Mouse (Mus musculus) embryonic facial prominence, embryonic 14.5 days (tissue): ENCODE measurements around the gene Rdh16f2. TPM values are rescaled to one million over a fixed set of nuclear protein-coding genes. Genes with fewer than 3 reads are reported as not detected.
"Not testable (repeated sequence)": the region's sequence is repeated elsewhere in the genome, so short reads cannot be mapped to it uniquely, and the experiment has no call there.

Source experiments
- ATAC-seq: fragments of 200-750 bp; cut with Nextera tagmentation; 2 replicates; pipeline ENCODE4 v1.8.0; 2017; ENCODE audit warnings: low read depth, moderate number of reproducible peaks, moderate TSS enrichment
- DNase-seq: peaks from one replicate; pipeline ENCODE4 v3.0.0-alpha.2; 2015; ENCODE audit warnings: low spot score
- H3K27ac ChIP-seq: fragments of 300-500 bp; sonication (generic); replicated peaks from 2 replicates; pipeline ENCODE4 v1.5.1; 2014; ENCODE audit warnings: low read depth, mild to moderate bottlenecking, low read length, moderate library complexity
- H3K27me3 ChIP-seq: fragments of 300-500 bp; sonication (generic); replicated peaks from 2 replicates; pipeline ENCODE4 v1.6.1; 2014; ENCODE audit warnings: low read length; ENCODE audit not compliant: control insufficient read depth, insufficient read depth
- H3K36me3 ChIP-seq: fragments of 300-500 bp; sonication (generic); 2 replicates; pipeline ENCODE4 v1.6.1; 2014; ENCODE audit warnings: low read length, mixed read lengths; ENCODE audit not compliant: control insufficient read depth, insufficient read depth
- H3K4me1 ChIP-seq: fragments of 300-500 bp; sonication (generic); 2 replicates; pipeline ENCODE4 v1.6.1; 2014; ENCODE audit warnings: antibody characterized with exemption, low read length; ENCODE audit not compliant: control insufficient read depth, insufficient read depth
- H3K4me2 ChIP-seq: fragments of 300-500 bp; sonication (generic); 2 replicates; pipeline ENCODE4 v1.6.1; 2014; ENCODE audit warnings: low read depth, mild to moderate bottlenecking, low read length, moderate library complexity, mixed read lengths
- H3K4me3 ChIP-seq: fragments of 300-500 bp; sonication (generic); 2 replicates; pipeline ENCODE4 v1.5.1; 2014; ENCODE audit warnings: low read depth, mild to moderate bottlenecking, low read length
- H3K9ac ChIP-seq: fragments of 300-500 bp; sonication (generic); 2 replicates; pipeline ENCODE4 v1.6.1; 2014; ENCODE audit warnings: low read depth, mild to moderate bottlenecking, low read length, moderate library complexity, mixed read lengths
- H3K9me3 ChIP-seq: fragments of 300-500 bp; sonication (generic); 2 replicates; pipeline ENCODE4 v1.6.1; 2016; ENCODE audit warnings: low read length; ENCODE audit not compliant: control insufficient read depth
- WGBS: fragments of 180-500 bp; shearing (Covaris S2); extraction: QIAGEN DNeasy Blood & Tissue Kit; methylation state at CpG from one replicate; pipeline ENCODE4 v1.1.7; 2014; 5-methylcytosine and 5-hydroxymethylcytosine counted together
- polyA plus RNA-seq: library from polyadenylated mRNA; unstranded; fragments of >200 nt; fragmentation: Nextera tagmentation; extraction: Ambion mirVana; gene quantifications from 2 replicates; pipeline ENCODE4 v1.2.1, GENCODE M21; 2014

Rdh16f2 gene
- polyA plus RNA-seq, 1 experiment from 2014 or later, result not detected

DNA sequence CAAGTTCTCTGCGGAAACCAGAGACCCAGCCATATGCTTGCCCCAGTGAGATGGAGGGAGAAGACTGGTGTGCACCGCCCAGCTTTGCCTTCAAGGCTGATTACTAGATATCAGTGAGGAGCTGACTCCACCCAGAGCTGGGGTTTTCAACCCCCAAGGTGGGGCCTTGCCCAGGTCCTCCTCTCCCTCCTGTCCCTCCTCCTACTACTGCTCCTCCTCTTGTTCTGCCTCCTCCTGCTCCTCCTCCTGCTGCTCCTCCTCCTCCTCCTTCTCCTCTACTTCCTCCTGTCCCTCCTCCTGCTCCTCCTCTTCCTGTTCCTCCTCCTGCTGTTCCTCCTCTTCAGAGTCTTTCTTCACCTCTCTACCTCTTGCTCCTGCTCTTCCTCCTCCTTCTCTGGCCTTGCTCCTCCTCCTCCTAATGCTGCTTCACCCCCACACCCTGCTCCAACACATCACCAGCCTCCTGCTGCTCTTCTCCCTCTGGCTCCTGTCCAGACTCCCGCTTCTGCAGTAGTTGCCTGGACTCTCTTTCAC, 12.9 kb downstream of the Rdh16f2 start:
- Histone ChIP-seq H3K9me3 (no peaks in the 10 kb centered on the region), H3K4me3 (no peak overlapping the region), H3K36me3 (no peaks in the 10 kb centered on the region), H3K4me1 (no peaks in the 10 kb centered on the region), H3K27ac (no peak overlapping the region), H3K27me3 (no peaks in the 10 kb centered on the region), H3K9ac (no peak overlapping the region), H3K4me2 (no peak overlapping the region)
- DNase-seq, result no peak
- no peak for ATAC-seq
- WGBS, result 74% methylated on average over 3 of the region's 3 CpGs

GRCm38 (mm10) chr10:127881041-127881440, 14.8 kb downstream of the Rdh16f2 start:
- H3K9ac ChIP-seq, result no peak overlapping the region
- H3K4me3 ChIP-seq, result no peak overlapping the region
- H3K4me2 ChIP-seq, result no peak overlapping the region
- ATAC-seq (no peak), DNase-seq (no peak)
- H3K27me3 ChIP-seq, result no peaks in the 10 kb centered on the region
- WGBS, result 79% methylated on average over 4 of the region's 4 CpGs
- H3K9me3 ChIP-seq, result no peaks in the 10 kb centered on the region
- no peak overlapping the region for H3K27ac ChIP-seq
- no peaks in the 10 kb centered on the region for H3K36me3 ChIP-seq
- no peaks in the 10 kb centered on the region for H3K4me1 ChIP-seq

GRCm38 (mm10) chr10:127886551-127886950, 20.3 kb downstream of the Rdh16f2 start:
- Histone ChIP-seq H3K4me2 (no peak overlapping the region), H3K36me3 (no peaks in the 10 kb centered on the region), H3K27me3 (no peaks in the 10 kb centered on the region), H3K27ac (no peak overlapping the region), H3K4me3 (no peak overlapping the region), H3K9me3 (no peaks in the 10 kb centered on the region), H3K4me1 (no peaks in the 10 kb centered on the region), H3K9ac (no peak overlapping the region)
- DNase-seq, result no peak
- ATAC-seq, result no peak
- WGBS, result 78% methylated on average over 1 of the region's 1 CpGs

DNA sequence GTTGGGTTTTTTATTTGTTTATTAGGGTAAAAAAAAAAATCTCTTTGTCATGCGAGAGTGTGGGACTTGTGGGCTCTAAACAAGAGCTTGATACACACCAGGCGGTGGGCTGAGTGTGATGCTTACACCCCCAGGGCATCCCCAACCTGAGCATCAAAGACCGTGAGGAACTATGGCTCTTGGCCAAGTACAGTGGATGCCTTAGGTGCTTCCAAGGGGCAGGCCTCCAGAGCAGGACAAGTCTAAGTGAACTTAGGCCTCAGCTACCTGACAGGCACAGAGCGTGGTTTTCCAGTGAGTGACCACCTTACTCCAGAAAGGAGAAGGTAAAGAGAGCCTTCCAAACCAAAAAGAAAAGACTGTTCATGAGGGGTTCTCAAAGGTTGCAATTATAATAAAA, 20.7 kb downstream of the Rdh16f2 start:
- no peaks in the 10 kb centered on the region for H3K9me3 ChIP-seq
- H3K4me3 ChIP-seq, result no peak overlapping the region
- no peak for DNase-seq
- WGBS, result 67% methylated on average over 4 of the region's 4 CpGs
- H3K27ac ChIP-seq, result no peak overlapping the region
- H3K9ac ChIP-seq, result no peak overlapping the region
- no peak for ATAC-seq
- H3K4me2 ChIP-seq, result no peak overlapping the region
- no peaks in the 10 kb centered on the region for H3K27me3 ChIP-seq
- H3K4me1 ChIP-seq, result no peaks in the 10 kb centered on the region
- H3K36me3 ChIP-seq, result no peaks in the 10 kb centered on the region

GRCm38 (mm10) chr10:127888605-127889004, 22.3 kb downstream of the Rdh16f2 start, which contains the start of gene Rdh7:
Rdh7 (minus strand) TSS chr10:127888817.
- Histone ChIP-seq H3K27me3 (no peaks in the 10 kb centered on the region), H3K4me3 (no peak within 1 kb of the TSS), H3K4me1 (no peaks in the 10 kb centered on the region), H3K4me2 (no peak within 1 kb of the TSS), H3K9ac (no peak within 1 kb of the TSS), H3K9me3 (no peaks in the 10 kb centered on the region), H3K36me3 (no peaks in the 10 kb centered on the region), H3K27ac (no peak within 1 kb of the TSS)
- no peak for DNase-seq
- ATAC-seq, result no peak

- 85% methylated on average over 1 of the region's 1 CpGs for WGBS
- no peak overlapping the region for H3K4me3 ChIP-seq
- H3K36me3 ChIP-seq, result no peaks in the 10 kb centered on the region
- ATAC-seq (no peak), DNase-seq (no peak)
- no peaks in the 10 kb centered on the region for H3K9me3 ChIP-seq
- no peak overlapping the region for H3K9ac ChIP-seq
- no peak overlapping the region for H3K27ac ChIP-seq
- no peak overlapping the region for H3K4me2 ChIP-seq
- no peaks in the 10 kb centered on the region for H3K4me1 ChIP-seq
- H3K27me3 ChIP-seq, result no peaks in the 10 kb centered on the region
These were observed 25.2 kb downstream of the Rdh16f2 start for GRCm38 (mm10) chr10:127891481-127891880.

GRCm38 (mm10) chr10:127893163-127894022, 27.1 kb downstream of the Rdh16f2 start:
- not testable (repeated sequence) for H3K4me3 ChIP-seq, ATAC-seq, H3K27me3 ChIP-seq, H3K9ac ChIP-seq, H3K27ac ChIP-seq, H3K4me1 ChIP-seq, DNase-seq, H3K9me3 ChIP-seq, H3K4me2 ChIP-seq, H3K36me3 ChIP-seq
- 65% methylated on average over 5 of the region's 5 CpGs for WGBS

DNA sequence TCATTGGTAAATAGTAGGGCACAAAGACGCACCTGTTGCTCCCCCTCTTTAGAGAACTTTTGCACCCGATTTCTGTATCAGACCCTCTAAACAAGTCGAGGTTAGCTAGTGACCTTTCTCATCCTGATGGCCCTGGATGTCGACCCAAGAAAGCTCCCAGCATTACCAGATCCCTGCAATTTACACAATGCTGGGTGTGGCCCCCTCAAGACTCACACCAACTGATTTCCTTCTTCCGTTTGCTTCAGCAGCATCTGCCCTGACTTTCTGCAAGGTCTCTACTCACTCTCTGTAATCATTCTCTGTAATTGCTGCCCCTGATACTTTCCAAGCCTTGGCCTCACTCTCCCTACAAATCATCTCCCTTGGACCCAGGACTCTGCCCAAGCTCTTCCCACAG, 30.4 kb downstream of the Rdh16f2 start:
- Histone ChIP-seq H3K4me2 (no peak overlapping the region), H3K9me3 (no peaks in the 10 kb centered on the region), H3K36me3 (no peaks in the 10 kb centered on the region), H3K27ac (no peak overlapping the region), H3K9ac (no peak overlapping the region), H3K27me3 (no peaks in the 10 kb centered on the region; the same call in 1 of the 2 replicates), H3K4me1 (no peaks in the 10 kb centered on the region), H3K4me3 (no peak overlapping the region)
- DNase-seq, result no peak
- no peak for ATAC-seq
- 58% methylated on average over 5 of the region's 5 CpGs for WGBS

DNA sequence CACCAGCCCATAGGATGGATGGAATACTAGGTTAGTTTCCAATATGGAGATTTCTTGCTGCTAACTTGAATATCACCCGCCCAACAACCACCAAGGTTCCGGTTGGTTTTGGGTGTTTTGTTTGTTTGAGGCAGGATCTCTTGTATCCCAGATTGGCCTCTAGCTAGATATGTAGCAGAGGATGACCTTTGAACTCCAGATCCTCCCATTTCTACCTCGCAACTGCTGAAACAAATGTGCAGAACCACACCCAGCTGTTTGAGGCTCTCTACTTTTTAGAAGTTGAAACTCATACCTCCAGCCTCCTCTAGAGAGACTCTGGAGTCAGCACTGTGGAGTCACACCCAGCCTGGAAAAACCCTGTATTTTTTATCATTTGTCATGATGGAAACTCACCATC, 31.2 kb downstream of the Rdh16f2 start:
- H3K36me3 ChIP-seq, result no peaks in the 10 kb centered on the region
- no peaks in the 10 kb centered on the region for H3K4me1 ChIP-seq
- no peaks in the 10 kb centered on the region for H3K9me3 ChIP-seq

More for the DNA sequence above, 31.2 kb downstream of the Rdh16f2 start:
- Histone ChIP-seq H3K27ac (no peak overlapping the region), H3K27me3 (no peaks in the 10 kb centered on the region; the same call in 1 of the 2 replicates), H3K9ac (no peak overlapping the region), H3K4me2 (no peak overlapping the region), H3K4me3 (no peak overlapping the region)
- ATAC-seq (no peak), DNase-seq (no peak)
- WGBS, result 77% methylated on average over 3 of the region's 3 CpGs
